Mouse (Mus musculus): ENCODE results near the gene Fam8a1. TPM values are rescaled to one million over a fixed set of nuclear protein-coding genes. Genes with fewer than 3 reads are reported as not detected.

Gene Fam8a1
- 5.6 and 6.8 TPM in 2 replicates for polyA plus RNA-seq (2021; fragmentation: Nextera tagmentation)
- long read RNA-seq, experiment 1, partial matches to known transcripts, result 19 of 19 reads
- long read RNA-seq, experiment 1, other reads (novel, unspliced or antisense), result 0 of 19 reads
- long read RNA-seq, experiment 2, partial matches to known transcripts, result 0 of 6 reads
- long read RNA-seq, experiment 2, other reads (novel, unspliced or antisense), result 6 of 6 reads

DNA sequence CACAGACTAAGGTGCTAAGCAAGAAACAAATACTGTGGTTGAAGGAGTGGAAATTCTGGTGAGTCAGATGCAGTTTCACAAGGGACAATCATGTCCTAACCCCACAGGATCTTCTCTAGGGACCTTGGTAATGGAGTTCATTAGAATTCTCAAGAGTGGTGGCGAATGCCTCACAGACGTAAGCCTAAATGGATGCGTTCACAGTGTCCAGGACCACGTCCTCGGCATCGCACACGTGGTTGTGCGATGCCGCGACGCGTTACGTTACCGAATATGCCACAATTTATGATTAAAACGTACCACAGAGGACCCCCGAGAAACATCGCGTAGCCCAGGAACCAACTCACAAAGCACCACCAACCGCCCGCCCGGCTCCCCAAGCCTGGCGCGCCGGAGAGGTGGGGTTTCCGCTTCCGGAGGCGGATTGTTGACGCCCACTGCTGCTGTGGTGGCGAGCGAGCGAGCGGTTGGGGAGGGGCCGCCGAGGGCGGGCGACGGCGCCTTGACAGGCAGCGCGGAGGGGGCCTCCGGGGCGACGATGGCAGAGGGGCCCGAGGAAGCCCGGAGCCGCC, at the start of gene Fam8a1:
Fam8a1 (plus strand) TSS at position 475 of the 572 bp plus-strand sequence.

Other genes with a start within 250 kb of the Fam8a1 start
- gene Cap2, start 167.7 kb upstream of the Fam8a1 start, polyA plus RNA-seq (2021; fragmentation: Nextera tagmentation), result 178 and 180 TPM in 2 replicates
- 3.8 and 6.4 TPM in 2 replicates for gene Nup153, start 58.4 kb downstream of the Fam8a1 start, polyA plus RNA-seq (2021; fragmentation: Nextera tagmentation)